Mouse (Mus musculus) CH12.LX (cell line): Measurements from ENCODE around the gene Nadk2.

Experiments
- CTCF ChIP-seq, 2 experiments: IDR thresholded peaks in 1 of 2; conservative IDR thresholded peaks in 1 of 2; 2 replicates each; pipeline ENCODE4 v1.5.1; 2011 to 2012; ENCODE audit warnings: low read depth in 2 of 2, low read length in 2 of 2, improper control_type of control experiment in 1 of 2, inconsistent platforms in 1 of 2, mild to moderate bottlenecking in 1 of 2, moderate library complexity in 1 of 2
- GABPA ChIP-seq: IDR thresholded peaks from 2 replicates; pipeline ENCODE4 v1.6.1; 2012; ENCODE audit warnings: low read depth, low read length, improper control_type of control experiment, inconsistent platforms; ENCODE audit not compliant: insufficient replicate concordance
- NELFE ChIP-seq: IDR thresholded peaks from 2 replicates; pipeline ENCODE4 v1.6.1; 2011; ENCODE audit warnings: low read depth, low read length, improper control_type of control experiment
- POLR2A ChIP-seq: IDR thresholded peaks from 2 replicates; pipeline ENCODE4 v1.6.1; 2011; ENCODE audit warnings: low read depth, mild to moderate bottlenecking, improper control_type of control experiment, low read length
- USF2 ChIP-seq: conservative IDR thresholded peaks from 2 replicates; pipeline ENCODE4 v1.6.1; 2011; ENCODE audit warnings: low read depth, low read length, improper control_type of control experiment

DNA sequence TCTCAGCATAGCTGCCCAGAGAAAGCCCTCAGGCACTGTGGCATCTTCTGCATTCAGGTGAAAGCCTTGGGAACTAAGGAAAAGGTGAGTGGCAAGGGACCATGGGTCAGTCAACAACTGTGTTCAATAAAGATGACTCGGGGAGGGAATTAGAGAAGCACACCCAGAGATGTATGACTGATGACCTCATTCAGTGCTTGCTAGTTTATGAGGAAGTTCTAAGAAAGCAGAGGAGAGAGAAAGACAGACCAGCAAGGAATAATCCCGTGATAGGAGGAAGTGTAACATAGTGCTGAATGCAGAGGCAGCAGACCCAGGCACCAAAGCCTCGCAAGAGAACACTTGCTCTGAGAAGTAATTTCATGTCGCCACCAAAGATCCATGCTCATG, 60.4 kb downstream of the Nadk2 start:
- TF ChIP-seq CTCF (conservative IDR thresholded peaks at IDR 0.05 in 1 of 2, IDR thresholded peaks at IDR 0.05 in 1 of 2; ENCODE audit: low read depth in 2 of 2, low read length in 2 of 2), result no peak
- TF ChIP-seq GABPA, result no peak
- no peak for TF ChIP-seq USF2
- TF ChIP-seq NELFE, result no peak
- no peak for TF ChIP-seq POLR2A
